In genomic region chr14:105722923-105723322, GRCm38 (mm10) we compare ENCODE assay signal across 17 mouse cellular contexts.
"Had no signal": no experiment of that assay in that cellular context is flagged by ENCODE, and none has a peak within 500 bp of the region (broad histone marks: within the 10 kb centered on the region; RNA-seq: fewer than 3 reads in every experiment).

No protein-coding gene starts in this region.

- H3K9ac ChIP-seq: liver, embryonic 13.5 days; midbrain, embryonic 12.5 days; neural tube, embryonic 13.5 days; stomach, embryonic 15.5 days had no signal

- H3K9me3 ChIP-seq: liver, embryonic 13.5 days; midbrain, embryonic 12.5 days; neural tube, embryonic 13.5 days; stomach, embryonic 15.5 days had no signal

- H3K4me1 ChIP-seq: liver, embryonic 13.5 days; midbrain, embryonic 12.5 days; stomach, embryonic 15.5 days had no signal

- H3K27me3 ChIP-seq: liver, embryonic 13.5 days; midbrain, embryonic 12.5 days; neural tube, embryonic 13.5 days; stomach, embryonic 15.5 days had no signal

- DNase-seq: layer of hippocampus, adult 9-11 months; layer of hippocampus, postnatal 36 days; liver, embryonic 13.5 days; lung, adult 2 months; lung, postnatal 10 days; retina, postnatal 1 day; right cerebral cortex, postnatal 25 days; spleen, adult 18-20 months; thymus, postnatal 25 days had no signal

- ATAC-seq: intestine, postnatal 0 days; midbrain, embryonic 16.5 days had no signal

- H3K36me3 ChIP-seq: liver, embryonic 13.5 days; midbrain, embryonic 12.5 days; neural tube, embryonic 13.5 days; stomach, embryonic 15.5 days had no signal

- H3K27ac ChIP-seq: kidney, postnatal 0 days; liver, embryonic 13.5 days; midbrain, embryonic 12.5 days; neural tube, embryonic 13.5 days; stomach, embryonic 15.5 days had no signal

- H3K4me2 ChIP-seq: liver, embryonic 13.5 days; midbrain, embryonic 12.5 days; neural tube, embryonic 13.5 days; stomach, embryonic 15.5 days had no signal

- H3K4me3 ChIP-seq: left cerebral cortex, adult 2 months; liver, embryonic 13.5 days; midbrain, embryonic 12.5 days; myocyte; neural tube, embryonic 13.5 days; stomach, embryonic 15.5 days had no signal
